Mouse (Mus musculus): ENCODE measurements at regions not wholly inside any gene's neighbourhood (a gene's known extent, or its start where the extent isn't known, plus 50 kb on each side); places are given as distances from the start of the nearest gene placed in this dataset.

- no peak for TF ChIP-seq EP300 (IDR thresholded peaks at IDR 0.05; ENCODE audit: insufficient read depth, low read depth, low read length)
- TF ChIP-seq CTCF (IDR thresholded peaks at IDR 0.05) = no peak
These were observed 611.3 kb downstream of the Zfp706 start for GRCm38 (mm10) chr15:36396245-36396644.

Data from heart, adult 2 months (tissue).